Mouse (Mus musculus): ENCODE measurements around the gene Adrb1. TPM values are rescaled to one million over a fixed set of nuclear protein-coding genes. Genes with fewer than 3 reads are reported as not detected.

Adrb1 gene
- total RNA-seq, 2 experiments from 2014 or later = 15.6 to 15.8 TPM

DNA sequence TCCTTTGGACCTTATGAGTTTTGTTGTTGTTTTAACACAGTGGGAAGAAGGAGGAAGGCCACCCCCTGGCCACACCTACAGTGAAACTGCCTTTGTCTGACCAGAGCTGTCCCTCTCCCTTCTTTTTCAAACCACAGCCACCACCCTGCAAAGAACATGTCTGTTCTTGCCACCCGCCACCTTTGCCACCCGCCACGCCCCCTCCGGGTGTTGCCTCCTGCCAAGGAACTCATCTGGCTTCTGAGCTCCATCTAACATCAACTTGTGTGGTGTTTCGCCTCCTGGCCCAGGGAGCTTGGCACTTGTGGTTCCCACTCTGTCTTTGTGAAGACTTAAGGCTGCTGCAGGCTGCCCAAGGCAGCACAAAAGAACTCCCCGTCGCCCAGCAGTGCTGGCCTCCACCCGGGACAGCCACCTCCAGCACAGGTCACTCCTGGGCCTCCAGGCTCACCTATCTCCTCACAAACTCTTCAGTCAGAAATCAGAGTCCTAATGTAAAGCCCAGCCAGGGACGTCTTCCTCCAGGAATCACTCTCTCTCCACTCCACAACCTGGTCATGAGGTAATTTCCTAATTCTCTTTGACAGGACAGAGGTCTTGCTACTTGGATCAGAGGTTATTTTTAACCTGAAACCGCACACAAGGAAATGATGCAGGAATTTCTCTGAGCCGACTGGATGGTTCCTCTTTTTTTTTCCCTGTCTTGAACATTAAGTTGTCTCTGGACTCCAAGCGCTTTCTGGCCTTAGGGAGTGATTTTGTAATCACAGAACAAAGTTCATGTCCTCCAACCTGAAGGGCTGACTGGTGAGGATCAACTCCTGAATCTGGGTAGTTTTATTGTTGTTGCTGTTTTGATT is 18.5 kb upstream of the Adrb1 start:
- peak; percentile 25 to 38 for DNase-seq

DNA sequence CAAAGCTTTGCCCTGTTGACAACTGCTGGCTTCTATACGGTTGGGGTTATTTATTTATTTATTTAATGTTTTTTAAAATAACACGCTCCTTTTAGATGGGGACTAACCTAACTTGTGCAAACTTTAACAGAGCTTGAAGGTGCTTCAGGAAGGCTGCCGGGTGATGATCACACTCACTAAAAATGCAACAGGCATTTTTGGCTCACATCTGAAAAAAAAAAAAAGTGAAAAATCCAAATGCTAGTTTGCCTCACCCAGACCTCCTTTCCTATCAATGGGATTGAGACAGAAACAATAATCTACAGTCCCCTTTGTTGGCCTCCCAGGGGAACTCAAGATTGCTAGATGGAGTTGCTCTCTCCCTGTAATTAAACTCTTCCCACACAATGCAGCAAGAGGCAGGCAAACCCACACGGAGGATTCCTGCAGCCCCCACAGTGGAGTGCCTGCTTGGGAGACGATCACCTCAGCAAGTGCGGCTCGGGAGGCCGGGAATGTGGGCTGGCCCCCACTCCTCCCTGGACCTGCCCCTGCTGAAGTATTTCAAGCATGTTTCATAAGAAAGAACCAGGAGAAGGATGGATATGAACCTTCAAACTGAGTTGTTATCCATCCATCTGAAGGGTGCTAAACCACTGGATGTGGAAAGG is 16.8 kb upstream of the Adrb1 start:
- DNase-seq = no peak

DNA sequence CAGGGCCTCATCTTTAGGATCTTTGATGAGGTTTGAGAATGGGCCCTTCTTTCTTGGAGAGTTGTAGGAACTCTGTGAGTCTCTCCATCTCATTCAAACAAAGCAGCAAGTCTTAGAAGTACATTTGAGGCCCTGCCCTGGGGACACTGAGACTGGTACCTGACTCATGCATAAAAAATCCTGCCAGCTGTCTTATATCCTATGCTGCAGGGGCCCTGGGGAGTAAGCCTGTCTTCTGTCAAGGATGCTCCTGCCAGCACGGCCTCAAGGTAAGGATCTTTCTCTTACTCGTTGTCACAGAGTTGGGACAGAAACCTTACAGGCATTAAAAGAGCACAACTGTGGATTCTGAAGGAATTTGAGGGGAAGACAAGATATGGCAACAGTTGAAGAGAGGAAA is 13.2 kb upstream of the Adrb1 start:
- DNase-seq = no peak

DNA sequence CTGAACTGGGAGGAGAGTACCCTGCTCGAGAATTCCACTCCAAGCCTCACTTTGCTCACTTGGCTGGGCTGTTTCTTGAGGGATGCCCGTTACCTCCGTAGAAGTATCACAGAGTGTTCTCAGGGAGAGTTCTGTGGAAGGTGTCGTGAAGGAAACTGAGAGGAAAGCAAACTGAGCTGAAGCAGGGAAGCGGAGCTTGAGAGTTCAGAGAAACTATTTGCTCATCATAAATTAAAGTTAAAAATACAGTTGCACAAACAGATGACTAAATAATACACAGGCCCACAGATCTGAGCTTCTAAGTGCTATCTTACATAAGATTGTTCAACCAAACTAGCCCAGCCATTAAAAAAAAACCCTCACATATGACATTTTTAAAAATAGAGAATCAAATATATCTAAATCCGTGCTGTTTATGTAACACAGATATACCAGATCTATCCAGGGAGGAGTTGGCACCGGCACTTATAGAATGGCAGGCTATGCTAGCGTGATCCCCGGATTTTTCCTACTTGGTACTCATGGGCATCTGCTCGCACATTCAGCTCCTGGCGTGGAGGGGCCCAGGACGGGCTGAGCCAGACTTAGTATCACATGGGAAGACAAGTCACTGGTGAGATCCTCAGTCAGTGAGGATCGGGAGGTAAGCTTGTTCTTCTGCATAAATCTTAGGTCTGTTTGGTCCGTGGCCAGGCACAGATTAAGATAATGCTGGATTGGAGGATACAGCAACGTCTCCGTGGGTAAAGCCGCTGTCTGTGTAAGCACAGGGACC is 11.7 kb upstream of the Adrb1 start:
- DNase-seq = no peak

DNA sequence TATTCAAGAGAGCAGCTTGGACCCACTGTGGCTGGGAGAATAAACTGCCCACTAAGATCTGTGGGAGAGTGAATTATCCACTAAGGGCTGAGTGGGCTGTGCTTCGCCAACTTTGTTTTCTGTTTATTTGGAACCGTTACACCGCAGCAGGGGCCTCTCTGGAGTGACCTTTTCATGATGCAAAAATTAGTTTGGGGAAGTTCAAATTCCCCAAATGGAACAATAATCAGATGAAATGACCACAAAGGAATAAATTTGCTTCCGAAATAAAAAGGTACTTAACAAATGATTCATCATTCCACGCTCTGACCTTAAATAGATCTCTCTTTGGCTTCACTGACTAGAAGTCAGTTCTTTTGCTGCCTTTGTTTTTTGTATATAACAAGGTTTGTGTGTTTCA is 8.4 kb upstream of the Adrb1 start:
- DNase-seq = no peak

DNA sequence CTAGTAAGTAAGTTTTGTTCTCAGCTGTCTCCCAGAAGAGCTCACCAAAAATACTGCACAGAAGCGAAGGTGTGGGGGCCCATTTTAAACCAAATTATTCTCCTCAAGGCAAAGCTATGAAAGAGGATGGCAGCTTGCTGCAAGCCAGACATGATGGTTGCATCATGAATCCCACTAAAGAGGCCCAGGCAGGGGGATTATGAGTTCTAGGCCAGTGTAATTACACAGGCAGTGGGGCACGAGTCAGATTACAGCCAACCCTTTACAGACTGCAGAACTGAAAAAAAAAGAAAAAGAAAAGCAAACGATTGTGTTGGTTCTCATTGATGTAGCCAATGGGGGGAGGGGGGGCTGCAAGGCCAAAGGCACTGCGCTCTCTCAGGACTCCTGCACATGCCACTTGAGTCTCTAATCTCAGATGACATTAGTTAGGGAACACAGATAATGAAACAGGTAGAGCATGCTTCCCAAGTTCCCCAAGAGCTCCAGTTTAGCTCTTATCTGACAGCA is 7.3 kb upstream of the Adrb1 start:
- no peak for DNase-seq

DNA sequence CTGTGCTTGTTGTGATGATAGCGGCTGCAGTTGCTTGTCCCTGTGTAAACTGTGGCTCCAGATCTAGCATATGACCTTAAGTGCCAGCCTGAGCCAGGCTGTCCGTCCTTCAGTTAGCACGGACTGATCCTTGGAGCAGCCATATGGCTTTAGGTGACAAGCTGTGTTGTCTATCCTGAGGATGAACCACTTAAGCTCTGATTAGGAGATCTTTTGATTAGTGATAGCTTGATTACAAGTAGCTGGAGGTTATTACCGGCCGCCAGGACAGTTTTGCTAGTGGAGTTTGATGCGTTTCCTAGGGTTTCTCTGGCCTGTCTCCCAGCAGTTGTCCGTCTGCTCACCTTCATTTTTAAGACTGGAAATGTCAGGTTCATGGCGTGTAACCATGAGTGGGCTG is 4.0 kb upstream of the Adrb1 start:
- DNase-seq = no peak

DNA sequence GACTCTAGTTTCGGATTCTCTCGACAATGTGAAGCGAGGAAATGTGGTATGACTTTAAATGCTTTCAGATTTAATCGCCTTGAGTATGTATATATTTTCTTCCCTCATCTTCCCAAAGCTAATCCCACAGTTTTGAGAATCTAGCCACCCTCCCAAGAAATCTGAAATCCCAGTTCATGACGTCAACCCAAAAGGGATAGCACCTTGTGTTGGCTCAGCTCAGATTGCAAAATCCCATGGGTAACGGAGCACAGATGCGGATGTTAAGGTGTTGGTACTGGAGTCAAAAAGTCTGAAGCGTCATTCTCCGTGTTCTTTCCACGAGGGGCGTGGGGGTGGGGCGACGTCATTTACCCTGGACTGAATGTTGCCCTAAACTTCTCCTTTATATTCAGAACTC is 1.1 kb upstream of the Adrb1 start:
- DNase-seq = no peak

DNA sequence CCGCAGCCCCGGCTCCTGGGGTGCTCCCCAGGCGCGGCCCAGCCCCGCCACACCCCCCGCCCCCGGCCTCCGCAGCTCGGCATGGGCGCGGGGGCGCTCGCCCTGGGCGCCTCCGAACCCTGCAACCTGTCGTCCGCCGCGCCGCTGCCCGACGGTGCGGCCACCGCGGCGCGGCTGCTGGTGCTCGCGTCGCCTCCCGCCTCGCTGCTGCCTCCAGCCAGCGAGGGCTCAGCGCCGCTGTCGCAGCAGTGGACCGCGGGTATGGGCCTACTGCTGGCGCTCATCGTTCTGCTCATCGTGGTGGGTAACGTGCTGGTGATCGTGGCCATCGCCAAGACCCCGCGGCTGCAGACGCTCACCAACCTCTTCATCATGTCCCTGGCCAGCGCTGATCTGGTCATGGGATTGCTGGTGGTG is 300 bp downstream of the Adrb1 start:
- DNase-seq = no peak

DNA sequence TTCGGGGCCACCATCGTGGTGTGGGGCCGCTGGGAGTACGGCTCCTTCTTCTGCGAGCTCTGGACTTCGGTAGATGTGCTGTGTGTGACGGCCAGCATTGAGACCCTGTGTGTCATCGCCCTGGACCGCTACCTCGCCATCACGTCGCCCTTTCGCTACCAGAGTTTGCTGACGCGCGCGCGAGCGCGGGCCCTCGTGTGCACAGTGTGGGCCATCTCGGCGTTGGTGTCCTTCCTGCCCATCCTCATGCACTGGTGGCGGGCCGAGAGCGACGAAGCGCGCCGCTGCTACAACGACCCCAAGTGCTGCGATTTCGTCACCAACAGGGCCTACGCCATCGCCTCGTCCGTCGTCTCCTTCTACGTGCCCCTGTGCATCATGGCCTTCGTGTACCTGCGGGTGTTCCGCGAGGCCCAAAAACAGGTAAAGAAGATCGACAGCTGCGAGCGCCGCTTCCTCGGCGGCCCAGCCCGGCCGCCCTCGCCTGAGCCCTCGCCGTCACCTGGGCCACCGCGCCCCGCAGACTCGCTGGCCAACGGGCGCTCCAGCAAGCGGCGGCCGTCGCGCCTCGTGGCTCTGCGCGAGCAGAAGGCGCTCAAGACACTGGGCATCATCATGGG is 822 bp downstream of the Adrb1 start:
- DNase-seq = peak in 1 of 2 experiments; percentile 70

DNA sequence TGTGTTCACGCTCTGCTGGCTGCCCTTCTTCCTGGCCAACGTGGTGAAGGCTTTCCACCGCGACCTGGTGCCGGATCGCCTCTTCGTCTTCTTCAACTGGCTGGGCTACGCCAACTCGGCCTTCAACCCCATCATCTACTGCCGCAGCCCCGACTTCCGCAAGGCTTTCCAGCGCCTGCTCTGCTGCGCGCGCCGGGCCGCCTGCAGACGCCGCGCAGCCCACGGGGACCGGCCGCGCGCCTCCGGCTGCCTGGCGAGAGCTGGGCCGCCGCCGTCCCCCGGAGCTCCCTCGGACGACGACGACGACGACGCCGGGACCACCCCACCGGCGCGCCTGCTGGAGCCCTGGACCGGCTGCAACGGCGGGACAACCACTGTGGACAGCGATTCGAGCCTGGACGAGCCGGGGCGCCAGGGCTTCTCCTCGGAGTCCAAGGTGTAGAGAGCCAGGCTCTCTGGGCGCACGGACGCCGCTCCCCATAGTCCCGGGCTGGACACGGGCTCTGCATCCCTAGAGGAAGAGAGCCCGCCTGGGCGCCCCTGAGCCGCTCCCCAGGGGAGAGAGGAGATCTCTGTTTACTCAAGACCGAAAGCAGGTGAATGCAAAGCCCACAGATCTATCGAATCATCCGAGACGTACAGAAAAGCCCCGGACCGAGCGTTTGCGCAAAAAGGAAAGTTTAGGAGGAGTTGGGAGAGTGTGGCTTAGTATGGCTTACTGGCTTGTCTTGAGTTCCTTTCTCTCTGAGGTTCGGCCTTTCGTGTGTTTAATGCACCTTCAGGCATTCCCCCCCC is 1.5 kb downstream of the Adrb1 start:
- peak; percentile 56 to 66 for DNase-seq

DNA sequence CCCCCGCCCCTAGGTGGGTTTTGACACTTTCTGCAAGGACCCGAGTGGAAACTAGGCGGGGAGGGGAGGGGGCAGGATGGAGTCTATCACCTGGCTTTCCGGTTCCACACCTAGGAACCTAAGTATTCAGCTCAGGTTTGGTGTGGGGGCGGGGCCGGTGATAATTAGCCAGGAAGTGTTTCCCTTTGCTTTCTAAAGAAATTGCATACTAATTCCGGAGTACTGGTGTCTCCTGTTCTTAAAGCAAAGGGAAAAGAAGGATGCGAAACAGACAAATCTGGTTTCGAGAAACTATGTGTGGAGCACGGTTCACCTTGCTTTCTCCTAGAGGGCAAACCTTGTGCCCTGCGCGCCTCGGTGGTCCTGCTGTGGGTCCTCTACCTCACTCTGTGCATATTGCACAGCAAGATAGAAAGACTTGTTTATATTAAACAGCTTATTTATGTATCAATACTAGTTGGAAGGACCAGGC is 2.2 kb downstream of the Adrb1 start:
- DNase-seq = peak in 1 of 2 experiments; percentile 64

DNA sequence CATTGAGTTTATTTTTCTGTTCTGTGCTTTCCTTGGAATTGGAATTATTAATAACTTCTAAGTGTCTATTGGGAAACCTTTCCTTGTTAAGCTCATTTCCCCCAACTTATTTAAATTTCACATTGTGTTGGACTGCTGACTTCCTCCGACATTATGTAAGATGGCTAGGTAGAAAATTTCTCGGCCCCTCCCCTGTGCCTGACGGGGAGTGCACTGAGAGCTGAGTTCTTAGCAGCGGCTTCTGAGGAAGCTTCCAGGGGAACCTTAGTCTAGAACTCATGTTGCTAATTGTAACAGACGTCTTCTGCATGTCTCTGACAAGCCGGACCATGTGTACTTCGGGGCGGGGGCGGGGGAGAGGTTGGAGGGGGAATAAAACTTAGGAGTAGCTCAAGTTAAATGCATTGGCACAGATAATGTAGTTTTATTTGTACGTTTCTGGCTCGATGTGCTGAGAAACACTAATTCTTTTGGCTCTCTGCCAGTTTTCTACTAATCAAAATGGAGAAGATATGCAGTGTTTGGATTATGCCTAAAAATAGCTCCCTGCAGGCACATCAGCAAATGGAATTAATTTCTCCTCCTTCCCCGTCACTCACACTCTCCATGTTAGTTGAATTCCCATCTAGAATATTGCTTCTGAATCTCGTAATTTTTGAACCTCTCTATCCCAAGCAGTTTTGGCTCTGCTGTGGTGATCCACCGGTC is 5.3 kb downstream of the Adrb1 start:
- peak in 1 of 2 experiments; percentile 63 for DNase-seq

DNA sequence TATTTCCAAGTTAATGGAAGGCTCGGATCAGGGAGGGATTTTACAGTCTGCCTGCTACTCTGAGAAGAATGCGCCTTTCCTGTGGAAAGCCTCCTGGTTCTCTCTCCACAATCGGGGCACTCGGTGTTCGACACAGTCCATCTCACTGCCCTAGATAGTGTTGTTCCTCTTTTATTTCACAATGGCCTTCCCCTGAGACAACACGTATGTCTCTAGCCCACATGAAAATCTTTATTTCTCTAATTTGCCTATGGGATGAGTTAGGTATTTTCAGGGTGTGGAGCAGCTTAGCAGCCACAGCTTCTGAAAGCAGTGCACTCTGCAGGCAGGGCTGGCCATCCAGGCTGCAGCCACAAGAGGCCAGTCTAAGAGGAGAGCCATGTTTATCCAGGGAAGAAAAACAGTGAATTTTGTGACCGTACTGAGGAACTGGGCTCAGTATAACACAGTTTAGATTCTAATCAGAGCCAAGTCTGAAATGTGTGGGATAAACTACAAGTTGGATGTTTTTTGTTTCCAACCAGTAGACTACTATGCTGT is 12.1 kb downstream of the Adrb1 start:
- DNase-seq = no peak

DNA sequence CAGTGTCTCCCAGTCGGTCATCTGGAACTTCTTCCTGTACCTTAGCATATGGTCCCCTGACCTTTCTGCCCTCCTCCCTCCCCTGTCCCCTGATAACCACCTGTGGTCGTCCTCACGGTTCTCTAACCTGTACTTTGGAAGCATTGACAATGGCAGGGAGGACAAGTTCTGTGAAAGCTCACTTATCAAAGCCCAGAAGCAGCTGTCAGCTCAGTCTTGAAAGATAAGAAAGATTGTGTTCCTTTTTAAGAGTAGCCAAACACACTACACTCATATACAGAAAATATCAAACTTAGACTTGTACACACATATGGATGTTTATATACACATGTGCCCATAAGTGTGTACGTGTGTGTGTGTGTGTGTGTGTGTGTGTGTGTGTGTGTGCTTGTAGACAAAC is 13.7 kb downstream of the Adrb1 start:
- DNase-seq = no peak

DNA sequence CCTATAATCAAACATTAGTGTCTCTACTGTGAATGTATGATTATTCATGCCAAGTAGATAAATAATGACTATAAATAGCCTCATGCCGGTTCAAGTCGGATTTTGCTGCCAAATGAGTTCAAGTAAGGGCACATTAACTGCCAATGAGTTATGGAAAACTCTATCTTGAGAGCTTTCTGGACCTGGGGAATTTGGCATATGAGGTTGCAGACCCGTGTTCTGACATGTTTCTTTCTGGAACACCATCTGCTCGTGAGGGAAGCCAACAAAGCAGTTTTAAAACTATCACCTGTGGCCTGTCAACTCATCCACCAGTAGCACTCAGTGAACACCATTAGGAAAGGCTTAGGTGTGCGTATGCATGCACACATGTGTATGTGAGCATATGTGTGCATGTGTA is 14.3 kb downstream of the Adrb1 start:
- DNase-seq = peak; percentile 61 to 76

DNA sequence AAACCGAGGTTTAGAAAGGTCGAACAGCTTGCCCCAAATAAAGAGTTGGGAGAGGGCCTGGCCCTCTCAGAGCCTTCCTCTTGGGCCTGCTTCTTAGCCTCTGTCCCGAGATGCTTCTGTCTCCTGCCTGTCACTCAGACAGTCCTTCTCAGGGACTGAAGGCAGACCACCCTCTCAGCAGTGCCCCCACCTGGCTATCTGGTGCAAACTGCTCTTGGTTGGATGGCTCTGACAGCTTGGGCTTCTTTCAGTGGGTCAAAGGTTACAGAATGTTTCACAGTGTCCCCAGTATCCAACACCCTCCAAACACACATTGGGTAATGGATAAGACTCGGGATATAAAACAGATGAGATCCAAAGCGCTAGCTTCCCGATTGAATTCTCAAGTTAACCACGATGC is 23.1 kb downstream of the Adrb1 start:
- peak; percentile 68 to 74 for DNase-seq

DNA sequence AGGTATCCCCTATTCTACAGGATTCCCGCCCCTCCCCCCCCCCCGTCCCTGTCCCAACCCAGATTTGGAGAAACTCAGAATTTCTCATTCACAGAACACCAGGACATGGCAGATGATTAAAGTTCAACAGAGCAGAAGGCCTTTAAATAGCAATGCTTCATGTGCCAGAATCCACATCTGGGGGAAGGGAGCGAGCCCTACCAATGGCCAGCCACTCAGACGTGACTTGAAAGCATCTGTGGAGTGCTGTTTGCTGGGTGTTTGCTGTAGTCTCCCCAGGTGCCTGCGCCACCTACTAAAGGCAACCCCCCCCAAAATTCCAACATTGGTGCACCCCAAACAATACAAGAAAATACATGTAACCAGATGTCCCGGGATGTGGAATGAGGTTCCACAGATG is 23.5 kb downstream of the Adrb1 start:
- DNase-seq = peak; percentile 61 to 67

DNA sequence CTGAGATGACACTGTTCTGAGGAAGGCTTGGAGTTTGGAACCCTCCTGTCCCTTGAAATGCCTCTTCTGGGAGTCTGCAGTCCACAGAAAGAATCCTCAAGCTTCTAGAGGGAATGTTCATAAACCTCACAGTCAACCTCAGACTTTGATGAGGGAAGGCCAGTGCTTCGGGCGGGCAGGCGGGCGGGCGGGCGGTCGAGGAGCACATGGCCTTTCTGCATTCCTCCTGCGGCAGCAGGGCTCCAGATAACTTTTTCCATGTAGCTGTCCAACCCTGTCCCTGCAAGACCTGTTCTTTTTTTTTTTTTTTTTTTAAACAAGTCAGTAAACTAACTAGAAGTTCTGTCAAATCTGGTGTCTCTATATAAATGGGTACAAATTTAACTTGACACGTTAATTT is 24.6 kb downstream of the Adrb1 start:
- DNase-seq = peak; percentile 43 to 54

DNA sequence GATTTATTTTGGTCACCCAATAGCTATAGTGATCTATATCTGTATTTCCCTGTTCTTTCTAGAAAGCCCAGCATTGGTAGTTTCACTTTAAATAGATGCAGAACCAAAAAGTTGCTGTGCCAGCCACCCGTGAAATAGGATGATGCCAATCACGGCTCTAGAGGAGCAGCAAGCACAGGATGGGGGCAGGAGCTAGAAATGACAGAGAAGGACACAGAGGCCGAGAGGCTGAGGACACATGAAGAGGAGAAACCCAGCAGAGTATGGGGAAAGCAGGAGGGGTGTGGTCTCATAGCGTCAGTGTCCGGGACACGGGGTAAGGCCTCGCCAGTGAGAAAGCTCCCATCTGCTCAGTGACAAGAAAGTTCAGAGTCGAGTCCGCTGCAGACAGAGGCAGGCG is 25.9 kb downstream of the Adrb1 start:
- DNase-seq = peak; percentile 61 to 70
